Mouse (Mus musculus) megakaryocyte progenitor cell, adult 5-6 weeks (primary cell): ENCODE measurements around the gene S1pr5. TPM values are rescaled to one million over a fixed set of nuclear protein-coding genes. Genes with fewer than 3 reads are reported as not detected.
"Not testable (repeated sequence)": the region's sequence is repeated elsewhere in the genome, so short reads cannot be mapped to it uniquely, and the experiment has no call there.

Source experiments
- ATAC-seq: replicated peaks from 2 replicates; pipeline ENCODE4 v1.8.0; 2016; ENCODE audit warnings: mild to moderate bottlenecking, moderate TSS enrichment, inconsistent platforms; ENCODE audit not compliant: poor library complexity
- total RNA-seq, 2 experiments: library from RNA; stranded (forward) in 1 of 2; stranded (reverse) in 1 of 2; fragments of 157-497, 149-512 nt in 1 of 2; fragments of 200-1000 nt in 1 of 2; gene quantifications; 2 replicates each; pipeline versions ENCODE4 v1.2.3 to v1.2.4; 2015 to 2017

The S1pr5 gene
- total RNA-seq, 2 experiments from 2014 or later, result 0.29 TPM; not detected in 1

- ATAC-seq, result no peak
Observed at GRCm38 (mm10) chr9:21268305-21268704, 20.1 kb upstream of the S1pr5 start.

DNA sequence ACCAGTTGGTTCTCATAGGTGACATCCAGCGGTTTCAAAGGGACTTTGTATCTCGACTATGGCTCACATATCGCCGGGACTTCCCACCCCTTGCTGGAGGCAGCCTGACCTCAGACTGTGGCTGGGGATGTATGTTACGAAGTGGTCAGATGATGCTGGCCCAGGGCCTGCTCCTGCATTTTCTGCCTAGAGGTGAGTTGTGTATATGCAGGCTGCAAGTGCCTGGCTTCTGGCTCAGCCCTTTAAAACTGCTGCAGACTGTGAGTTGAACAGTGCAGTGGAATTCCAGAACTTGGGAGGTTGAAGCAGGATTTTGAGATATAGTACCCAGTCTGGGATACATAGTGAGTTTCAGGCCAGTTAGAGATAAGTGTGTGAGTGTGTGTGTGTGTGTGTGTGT lies 18.6 kb upstream of the S1pr5 start:
- no peak for ATAC-seq

DNA sequence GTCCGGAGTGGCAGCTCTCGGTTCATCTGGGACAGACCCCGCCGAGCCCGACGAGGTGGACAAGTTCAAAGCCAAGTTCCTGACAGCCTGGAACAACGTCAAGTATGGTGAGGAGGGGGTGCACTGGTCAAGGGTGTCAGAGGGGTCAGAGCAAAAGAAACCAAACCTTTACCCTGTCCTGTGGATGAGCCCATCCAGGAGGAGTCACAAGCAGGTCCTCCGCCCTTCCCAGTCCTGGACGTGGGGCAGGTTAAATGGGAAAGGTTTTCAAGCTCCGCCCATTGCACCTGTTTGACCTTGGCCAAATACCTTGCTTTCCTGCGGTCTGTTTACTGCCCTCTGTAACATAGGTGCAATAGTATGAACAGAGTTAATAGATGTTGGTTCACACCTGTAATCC lies 17.4 kb upstream of the S1pr5 start:
- ATAC-seq, result no peak

DNA sequence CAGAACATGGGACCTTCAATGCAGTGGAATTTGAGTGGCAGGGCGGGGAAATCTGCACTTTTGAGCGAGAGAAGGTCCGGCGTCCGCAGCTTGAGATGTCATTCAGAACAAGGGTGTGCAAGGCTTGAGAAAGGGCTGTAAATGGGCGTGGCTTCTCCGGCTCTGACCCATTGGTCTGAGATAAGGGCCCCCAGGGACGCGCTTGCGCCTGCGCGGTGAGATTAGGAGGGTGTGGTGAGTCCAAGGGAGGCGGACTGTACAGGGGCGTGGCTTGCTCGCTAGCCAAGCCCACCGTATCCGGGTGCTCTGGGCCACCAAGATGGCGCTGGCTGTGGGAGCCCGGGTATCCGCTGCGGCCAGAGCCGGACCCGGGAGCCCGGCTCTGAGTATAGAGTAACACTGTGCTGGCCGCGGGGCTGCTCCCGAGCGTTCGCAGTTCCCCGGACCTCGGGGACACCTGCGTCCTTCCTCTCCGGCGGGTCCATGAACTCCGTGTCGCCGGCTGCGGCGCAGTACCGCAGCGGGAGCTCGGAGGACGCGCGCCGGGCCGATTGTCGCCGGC lies 16.8 kb upstream of the S1pr5 start, which contains the start of gene Atg4d:
Atg4d (plus strand) TSS at position 294 of the 562 bp plus-strand sequence.
- ATAC-seq, result peak; percentile 92

- ATAC-seq, result peak; percentile 29
Observed at GRCm38 (mm10) chr9:21264272-21264999, 16.2 kb upstream of the S1pr5 start.

GRCm38 (mm10) chr9:21261831-21262230 lies 13.6 kb upstream of the S1pr5 start:
- ATAC-seq, result no peak

- ATAC-seq, result no peak
Observed at GRCm38 (mm10) chr9:21260491-21261040, 12.3 kb upstream of the S1pr5 start.

DNA sequence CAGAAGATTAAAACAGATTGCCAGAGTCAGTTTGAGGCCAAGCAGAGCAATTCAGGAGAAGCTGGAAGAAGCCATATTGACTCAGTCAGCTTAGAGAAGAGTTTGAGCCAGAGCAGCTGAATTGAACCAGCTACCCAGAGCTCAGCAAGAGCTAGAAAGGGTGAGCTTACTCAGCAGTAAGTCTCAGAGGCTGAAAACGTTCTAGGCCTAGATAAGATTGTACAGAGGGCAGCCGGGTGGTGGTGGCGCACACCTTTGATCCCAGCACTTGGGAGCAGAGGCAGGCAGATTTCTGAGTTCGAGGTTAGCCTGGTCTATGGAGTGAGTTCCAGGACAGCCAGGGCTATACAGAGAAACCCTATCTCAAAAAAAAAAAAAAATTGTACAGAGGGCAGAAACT lies 8.1 kb upstream of the S1pr5 start:
- ATAC-seq, result not testable (repeated sequence)

GRCm38 (mm10) chr9:21254690-21255089 lies 6.4 kb upstream of the S1pr5 start:
- ATAC-seq, result no peak

- no peak for ATAC-seq
Observed at GRCm38 (mm10) chr9:21251116-21251735, 3.0 kb upstream of the S1pr5 start.

GRCm38 (mm10) chr9:21250509-21250908 lies 2.3 kb upstream of the S1pr5 start:
- peak; percentile 18; the same call in 1 of the 2 replicates for ATAC-seq

DNA sequence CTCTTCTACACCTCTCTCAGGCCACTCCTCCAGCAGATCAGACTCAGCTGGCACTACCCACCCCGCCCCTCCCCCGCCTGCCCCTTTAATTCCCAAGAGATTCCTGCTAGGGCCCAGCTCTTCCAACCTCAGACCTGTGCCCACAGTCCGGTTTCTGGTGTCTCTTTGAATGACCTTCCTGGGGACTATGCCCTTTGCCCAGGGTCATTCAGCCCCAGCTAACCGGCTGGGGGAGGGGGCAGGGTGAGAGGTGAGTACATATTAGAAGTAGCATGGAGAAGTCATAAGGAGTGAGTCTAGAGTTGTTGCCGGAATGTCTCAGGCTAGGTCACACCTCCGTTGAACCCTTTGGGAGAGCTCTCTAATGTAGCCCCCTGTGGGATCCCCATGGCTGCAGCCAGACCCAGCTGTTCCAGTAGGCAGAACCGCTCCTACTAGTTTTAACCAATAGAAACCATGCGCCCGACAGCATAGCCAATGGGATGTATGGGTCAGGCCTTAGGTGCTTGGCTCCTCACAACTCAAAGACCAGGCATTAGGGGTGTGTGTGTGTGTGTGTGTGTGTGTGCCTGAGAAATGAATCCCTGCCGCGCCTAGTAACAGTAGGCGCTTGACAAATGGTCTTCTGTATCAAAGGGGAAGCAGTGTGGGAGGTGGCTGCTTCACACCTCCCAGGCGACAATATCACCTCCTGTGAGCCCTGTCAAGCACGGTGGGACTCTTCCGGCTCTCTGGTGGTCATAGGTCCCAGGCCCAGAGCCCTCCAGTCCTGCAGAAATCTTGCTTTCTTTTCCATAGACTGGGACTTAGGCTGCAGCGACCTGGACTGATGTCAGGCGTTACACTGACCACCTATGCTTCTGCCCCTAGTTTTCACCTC lies 1.6 kb upstream of the S1pr5 start:
- ATAC-seq, result no peak

DNA sequence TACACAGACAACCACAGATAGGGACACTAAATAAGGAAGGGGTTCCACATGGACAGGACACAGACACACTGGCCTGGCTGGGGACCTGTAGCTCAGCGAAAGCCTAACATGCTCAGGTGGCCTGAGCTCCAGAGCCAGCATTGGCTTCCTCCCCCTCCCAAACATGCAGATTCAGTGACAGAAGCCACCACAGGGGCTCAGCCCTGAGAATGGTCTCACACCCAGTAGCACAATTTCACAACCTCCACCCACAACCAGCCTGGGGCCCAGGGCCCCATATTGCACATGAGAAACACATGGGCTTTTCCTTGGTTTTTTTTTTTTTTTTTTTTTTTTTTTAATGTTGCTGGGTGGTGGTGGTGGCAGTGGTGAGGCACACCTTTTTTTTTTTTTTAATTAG lies 1.9 kb downstream of the S1pr5 start:
- peak; percentile 41 for ATAC-seq

GRCm38 (mm10) chr9:21245113-21245487 lies 3.1 kb downstream of the S1pr5 start:
- ATAC-seq, result no peak

DNA sequence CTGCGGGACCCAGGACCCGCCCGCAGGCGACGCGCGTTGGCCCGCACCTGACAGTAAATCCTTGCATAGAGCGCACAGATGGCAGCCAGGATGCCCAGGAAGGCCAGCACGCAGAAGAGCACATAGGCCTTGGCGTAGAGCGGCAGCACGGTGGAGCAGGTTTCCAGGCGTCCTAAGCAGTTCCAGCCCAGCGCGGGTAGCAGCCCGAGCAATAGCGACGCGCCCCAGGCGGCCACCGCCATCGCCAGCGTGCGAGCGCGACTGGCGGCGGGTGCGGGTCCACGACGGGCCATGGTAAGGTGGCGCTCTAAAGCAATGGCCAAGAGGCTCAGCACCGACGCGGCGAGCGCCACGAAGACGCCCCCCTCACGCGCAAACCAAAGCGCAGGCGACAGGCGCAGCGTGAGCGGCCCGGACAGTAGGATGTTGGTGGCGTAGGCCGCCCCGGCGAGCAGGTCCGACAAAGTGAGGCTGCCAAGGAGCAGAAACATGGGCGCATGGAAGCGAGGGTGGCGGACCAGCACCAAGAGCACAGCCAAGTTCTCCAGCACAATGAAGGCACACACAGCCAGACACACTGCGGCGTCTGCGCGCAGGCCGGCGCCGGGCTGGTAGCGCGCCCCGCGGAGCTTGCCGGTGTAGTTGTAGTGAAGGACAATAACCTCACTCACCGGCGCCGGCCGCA lies 3.7 kb downstream of the S1pr5 start:
- ATAC-seq, result 0 out of 2 replicates have a peak, but pooled peaks have one; percentile 9

DNA sequence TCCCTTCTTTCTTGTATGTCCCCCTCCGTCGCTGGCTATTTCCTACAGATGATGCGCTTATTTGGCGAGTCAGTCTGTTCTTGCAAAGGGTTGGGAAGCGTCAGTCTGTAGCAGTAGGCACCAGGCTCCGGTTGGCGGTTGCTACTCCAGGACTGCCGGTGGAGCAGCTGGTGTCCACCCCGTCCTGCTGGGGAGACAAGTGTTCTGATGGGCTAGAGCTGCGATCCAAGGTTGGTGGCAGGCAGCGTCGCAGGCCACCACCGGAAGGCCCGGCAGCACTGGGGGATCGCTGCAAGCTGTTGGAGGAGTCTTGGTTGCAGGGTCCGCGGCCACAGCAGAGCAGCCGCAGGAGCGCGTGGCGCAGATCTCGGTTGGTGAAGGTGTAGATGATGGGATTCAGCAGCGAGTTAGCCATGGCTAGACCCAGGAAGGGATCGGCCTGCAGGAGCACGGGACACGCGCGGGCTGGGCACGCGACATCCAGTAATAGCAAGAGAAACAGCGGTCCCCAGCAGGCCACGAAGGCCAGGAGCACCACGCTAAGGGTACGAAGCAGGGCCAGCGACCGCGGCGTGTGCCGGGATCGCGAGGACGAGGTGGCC lies 4.3 kb downstream of the S1pr5 start:
- no peak for ATAC-seq

DNA sequence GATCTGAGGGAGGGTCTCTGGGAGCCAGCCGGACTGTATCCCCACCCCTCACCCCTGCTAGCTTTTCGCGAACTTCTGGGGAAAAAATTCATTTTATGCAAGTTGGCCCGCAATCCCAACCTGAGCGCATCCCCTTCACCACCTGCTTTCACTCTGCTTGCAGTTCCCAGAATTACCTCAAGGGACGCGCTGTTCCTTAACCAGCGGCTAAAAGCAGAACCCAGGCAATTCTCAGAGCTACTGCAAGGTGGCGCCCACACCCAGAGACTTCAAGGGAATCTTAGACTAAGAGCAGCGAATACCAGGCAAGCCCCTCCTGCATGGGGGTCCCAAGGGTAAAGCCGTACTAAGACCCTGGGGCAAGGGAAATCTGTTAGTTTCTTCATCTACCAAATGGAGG lies 6.9 kb downstream of the S1pr5 start:
- peak; percentile 70 for ATAC-seq

GRCm38 (mm10) chr9:21239465-21239848 lies 8.8 kb downstream of the S1pr5 start:
- no peak for ATAC-seq

DNA sequence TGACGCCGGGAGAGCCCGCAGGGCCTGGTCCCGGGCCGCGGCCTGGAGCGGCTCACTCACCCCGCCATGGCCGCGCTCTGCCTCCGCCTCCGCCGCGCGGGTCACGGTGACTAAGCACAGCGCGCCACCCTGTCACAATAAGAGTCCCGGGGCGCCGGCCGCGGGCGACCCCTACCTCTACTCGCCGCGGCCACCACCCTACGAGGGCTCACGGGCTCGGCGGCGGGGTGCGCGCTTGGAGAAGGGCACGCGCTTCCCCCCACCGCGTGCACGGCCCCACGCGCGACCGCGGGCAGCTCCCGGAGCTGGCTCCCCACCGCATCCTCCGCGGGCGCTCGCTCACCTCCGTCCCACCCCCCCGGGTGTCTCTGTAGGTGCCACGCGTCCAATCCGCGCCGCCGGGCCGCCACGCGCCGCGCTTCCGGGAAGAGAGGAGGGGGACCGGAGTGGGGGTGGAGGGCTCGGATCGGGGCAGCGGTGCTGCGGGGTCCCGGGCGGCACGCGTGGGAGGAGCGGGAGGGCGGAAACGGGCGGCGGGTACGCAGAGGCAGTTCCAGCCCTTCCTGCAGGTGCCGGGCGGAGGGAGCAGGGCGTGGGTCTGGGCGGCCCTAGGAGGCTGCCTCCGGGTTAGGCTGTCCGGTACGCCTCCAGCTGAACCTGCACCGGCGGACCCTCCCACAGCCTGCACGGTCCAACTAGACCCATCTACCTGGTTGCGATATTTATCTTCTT lies 9.3 kb downstream of the S1pr5 start, which contains the start of gene Keap1:
Keap1 (minus strand) TSS at position 629 of the 732 bp plus-strand sequence.
- peak; percentile 52 for ATAC-seq
